Mouse (Mus musculus) ES-Bruce4 (cell line): ENCODE results near the gene Ipmk. TPM values are rescaled to one million over a fixed set of nuclear protein-coding genes. Genes with fewer than 3 reads are reported as not detected.
A peak's percentile ranks its signal among the peaks of the same experiment; 100 is the strongest.
"Not testable (repeated sequence)": the region's sequence is repeated elsewhere in the genome, so short reads cannot be mapped to it uniquely, and the experiment has no call there.

Experiments
- H3K27ac ChIP-seq: 2 replicates; pipeline ENCODE4 v1.5.1; 2012; ENCODE audit warnings: low read length, inconsistent platforms; ENCODE audit not compliant: insufficient read depth
- H3K27me3 ChIP-seq: 2 replicates; pipeline ENCODE4 v1.6.1; 2012; ENCODE audit warnings: mild to moderate bottlenecking, low read length, inconsistent platforms; ENCODE audit not compliant: control insufficient read depth, poor library complexity, insufficient read depth, severe bottlenecking
- H3K36me3 ChIP-seq: 2 replicates; pipeline ENCODE4 v1.6.1; 2012; ENCODE audit warnings: inconsistent platforms, mild to moderate bottlenecking, low read length, moderate library complexity; ENCODE audit not compliant: control insufficient read depth, poor library complexity, insufficient read depth, severe bottlenecking
- H3K4me1 ChIP-seq: one replicate; pipeline ENCODE4 v1.8.1; 2011; ENCODE audit warnings: low read length; ENCODE audit not compliant: control insufficient read depth, insufficient read depth
- H3K4me3 ChIP-seq: 2 replicates; pipeline ENCODE4 v1.5.1; 2011; ENCODE audit warnings: low read depth, mild to moderate bottlenecking, low read length
- H3K9ac ChIP-seq: 2 replicates; pipeline ENCODE4 v1.6.1; 2012; ENCODE audit warnings: low read depth, mild to moderate bottlenecking, inconsistent platforms; ENCODE audit not compliant: poor library complexity, severe bottlenecking
- H3K9me3 ChIP-seq: replicated peaks from 2 replicates; pipeline ENCODE4 v1.6.1; 2012; ENCODE audit warnings: mild to moderate bottlenecking, low read length, inconsistent platforms; ENCODE audit not compliant: control insufficient read depth, poor library complexity, insufficient read depth, severe bottlenecking
- CTCF ChIP-seq: IDR thresholded peaks from one replicate; pipeline ENCODE4 v1.8.1; 2011; ENCODE audit warnings: low read depth, low read length
- EP300 ChIP-seq: IDR thresholded peaks from 2 replicates; pipeline ENCODE4 v1.6.1; 2011; ENCODE audit warnings: low read depth, low read length; ENCODE audit not compliant: insufficient read depth
- POLR2A ChIP-seq: IDR thresholded peaks from one replicate; pipeline ENCODE4 v1.8.1; 2011; ENCODE audit warnings: low read length; ENCODE audit not compliant: insufficient read depth
- polyA plus RNA-seq: library from polyadenylated mRNA; stranded (reverse); fragments of >200 nt; gene quantifications from 2 replicates; pipeline ENCODE4 v1.2.4, GENCODE M21; 2011; ENCODE audit warnings: low read depth; ENCODE audit not compliant: missing spikeins, insufficient read depth, insufficient read length

Gene Ipmk
- polyA plus RNA-seq, 1 experiment = 41.4 TPM

GRCm38 (mm10) chr10:71455355-71455754, 107.8 kb downstream of the Ipmk start:
- H3K4me3 ChIP-seq = no peak overlapping the region
- TF ChIP-seq POLR2A (no peak), EP300 (no peak), CTCF (no peak)

GRCm38 (mm10) chr10:71462371-71462770, 114.8 kb downstream of the Ipmk start:
- TF ChIP-seq EP300 = 0 out of 2 replicates have a peak, but pooled peaks have one; percentile 8

More at GRCm38 (mm10) chr10:71455355-71455754, 107.8 kb downstream of the Ipmk start:
- Histone ChIP-seq H3K4me1 (no peaks in the 10 kb centered on the region), H3K9me3 (peaks cover 12% of the 10 kb centered on the region), H3K36me3 (no peaks in the 10 kb centered on the region), H3K27me3 (no peaks in the 10 kb centered on the region), H3K9ac (no peak overlapping the region), H3K27ac (no peak overlapping the region)

GRCm38 (mm10) chr10:71464417-71464816, 116.9 kb downstream of the Ipmk start:
- TF ChIP-seq CTCF (no peak), POLR2A (no peak), EP300 (no peak)
- Histone ChIP-seq H3K36me3 (no peaks in the 10 kb centered on the region), H3K9ac (no peak overlapping the region)

More at GRCm38 (mm10) chr10:71462371-71462770, 114.8 kb downstream of the Ipmk start:
- H3K27ac ChIP-seq, H3K4me1 ChIP-seq, H3K9ac ChIP-seq, H3K27me3 ChIP-seq, H3K4me3 ChIP-seq, H3K36me3 ChIP-seq, H3K9me3 ChIP-seq: not testable (repeated sequence)

GRCm38 (mm10) chr10:71468315-71468714, 120.8 kb downstream of the Ipmk start:
- no peak for TF ChIP-seq CTCF
- no peak for TF ChIP-seq EP300
- TF ChIP-seq POLR2A = no peak
- H3K4me1 ChIP-seq = no peaks in the 10 kb centered on the region
- no peak overlapping the region for H3K9ac ChIP-seq

More at GRCm38 (mm10) chr10:71464417-71464816, 116.9 kb downstream of the Ipmk start:
- H3K9me3 ChIP-seq = no peaks in the 10 kb centered on the region
- H3K4me1 ChIP-seq = no peaks in the 10 kb centered on the region
- no peak overlapping the region for H3K4me3 ChIP-seq
- H3K27me3 ChIP-seq = no peaks in the 10 kb centered on the region; the same call in 1 of the 2 replicates
- no peak overlapping the region for H3K27ac ChIP-seq

GRCm38 (mm10) chr10:71469751-71470150, 122.2 kb downstream of the Ipmk start:
- Histone ChIP-seq H3K27me3 (no peaks in the 10 kb centered on the region), H3K4me3 (no peak overlapping the region), H3K4me1 (no peaks in the 10 kb centered on the region), H3K9ac (no peak overlapping the region), H3K36me3 (no peaks in the 10 kb centered on the region), H3K9me3 (no peaks in the 10 kb centered on the region), H3K27ac (no peak overlapping the region)
- no peak for TF ChIP-seq CTCF
- no peak for TF ChIP-seq EP300
- no peak for TF ChIP-seq POLR2A

More at GRCm38 (mm10) chr10:71468315-71468714, 120.8 kb downstream of the Ipmk start:
- Histone ChIP-seq H3K9me3 (no peaks in the 10 kb centered on the region), H3K36me3 (no peaks in the 10 kb centered on the region), H3K27ac (no peak overlapping the region), H3K27me3 (no peaks in the 10 kb centered on the region; the same call in 1 of the 2 replicates), H3K4me3 (no peak overlapping the region)

GRCm38 (mm10) chr10:71472033-71472432, 124.5 kb downstream of the Ipmk start:
- Histone ChIP-seq H3K9me3 (no peaks in the 10 kb centered on the region), H3K4me3 (no peak overlapping the region), H3K9ac (no peak overlapping the region), H3K27ac (no peak overlapping the region), H3K36me3 (no peaks in the 10 kb centered on the region), H3K27me3 (no peaks in the 10 kb centered on the region), H3K4me1 (no peaks in the 10 kb centered on the region)
- no peak for TF ChIP-seq CTCF
- no peak for TF ChIP-seq EP300
